Mouse (Mus musculus) T-helper 1 cell (primary cell): Measurements from ENCODE around the gene Rpl37a.

ENCODE experiments used
- in situ Hi-C: fragments of 300-600 bp; cut with MboI, MseI; formaldehyde crosslinking; loops from one replicate; pipeline ENCODE4 v1.15.1; 2025; ENCODE audit warnings: high pct_unique_total_duplicates

Rpl37a gene

DNA sequence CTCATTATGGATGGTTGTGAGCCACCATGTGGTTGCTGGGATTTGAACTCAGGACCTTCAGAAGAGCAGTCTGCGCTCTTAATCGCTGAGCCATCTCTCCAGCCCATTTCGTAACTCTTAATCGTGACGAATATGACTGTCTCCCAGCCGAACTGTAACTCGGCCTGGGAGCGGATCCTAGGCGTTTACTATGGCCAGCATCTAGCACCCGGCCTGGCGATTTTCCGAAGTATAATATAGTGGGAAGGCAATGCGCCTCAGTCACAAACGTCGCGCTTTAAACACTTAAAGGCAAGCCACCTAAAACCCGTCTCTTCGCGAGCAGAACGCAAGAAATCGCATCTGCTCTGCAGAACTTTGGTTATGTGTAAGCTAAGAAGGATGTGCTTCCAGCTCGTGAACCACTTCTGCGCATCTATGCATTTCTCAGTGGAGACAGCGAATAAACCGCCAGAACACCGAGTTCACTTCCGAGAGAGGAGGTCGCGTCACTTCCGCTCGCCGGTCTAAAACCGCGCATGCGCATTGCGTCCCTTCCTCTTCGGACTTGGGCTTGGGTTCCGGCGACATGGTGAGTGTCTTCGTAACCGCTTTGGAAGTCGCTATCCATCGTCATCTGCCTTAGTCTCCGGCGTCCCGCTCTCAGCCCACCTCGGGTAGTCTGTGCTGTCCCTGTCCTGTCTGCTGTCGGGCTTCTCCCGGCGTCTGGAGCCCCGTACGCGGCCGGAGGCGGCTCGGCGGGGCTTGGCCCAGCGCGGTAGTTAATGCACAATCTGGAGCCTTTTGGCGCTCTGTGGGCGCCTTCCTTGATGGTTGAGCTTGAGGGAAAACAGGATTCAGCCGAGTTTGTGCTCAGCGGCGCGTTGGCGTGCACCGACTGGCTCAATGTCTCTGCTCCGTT lies at the start of gene Rpl37a:
Gene Rpl37a (plus strand): TSS at position 538 of the 901 bp plus-strand sequence.
- in situ Hi-C loops: loop anchor here (5.0 to 10.0 kb wide), 2 partner anchors 406 to 1226 kb away; partner anchors contain the start of gene Xrcc5

DNA sequence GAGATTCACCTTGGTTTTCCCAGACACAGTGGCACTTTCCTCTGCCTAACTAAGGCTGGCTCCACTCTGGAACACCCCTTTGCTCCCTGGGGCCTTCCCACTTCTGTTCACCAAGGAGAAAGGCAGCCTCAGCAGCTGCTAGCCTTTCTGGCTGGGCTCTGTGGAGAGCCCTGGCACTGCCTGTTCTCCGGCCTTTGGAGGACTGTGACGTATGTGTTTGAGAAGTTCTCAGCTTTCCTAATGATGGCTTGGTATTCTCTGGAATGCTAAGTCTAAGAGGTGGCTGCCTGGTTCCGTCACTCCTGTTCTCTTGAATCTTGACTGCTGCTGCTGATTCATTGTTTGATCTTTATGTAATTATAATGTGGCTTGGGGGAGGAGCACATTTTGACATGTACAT lies 38.0 kb upstream of the Rpl37a start:
- in situ Hi-C loops: no loop called here

- in situ Hi-C loops: no loop called here
Observed at GRCm38 (mm10) chr1:72696256-72696655, 14.8 kb upstream of the Rpl37a start.

DNA sequence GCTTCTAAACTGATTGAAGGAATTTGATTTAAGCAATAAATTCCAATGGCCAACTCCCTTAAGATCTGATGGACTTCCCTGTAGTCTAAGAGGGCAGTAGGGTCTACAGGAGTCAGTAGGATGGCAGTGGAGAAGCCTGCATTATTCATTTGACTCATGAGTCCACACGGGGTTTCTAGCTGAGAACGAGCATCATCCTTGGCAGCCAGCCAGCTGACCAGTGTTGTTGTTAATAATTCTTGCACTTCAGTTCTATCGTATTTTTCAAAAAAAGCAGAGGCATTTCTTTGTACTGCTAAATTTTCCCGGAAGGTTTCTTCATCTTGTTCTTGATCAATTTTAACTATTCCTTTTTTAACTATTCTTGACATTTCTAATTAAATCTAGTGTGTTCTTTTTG lies 12.4 kb upstream of the Rpl37a start:
- in situ Hi-C loops: no loop called here

GRCm38 (mm10) chr1:72700479-72700878 lies 10.6 kb upstream of the Rpl37a start, which contains the start of gene Ankar:
Gene Ankar, minus strand, starts transcription at chr1:72700579.
- in situ Hi-C loops: no loop called here

DNA sequence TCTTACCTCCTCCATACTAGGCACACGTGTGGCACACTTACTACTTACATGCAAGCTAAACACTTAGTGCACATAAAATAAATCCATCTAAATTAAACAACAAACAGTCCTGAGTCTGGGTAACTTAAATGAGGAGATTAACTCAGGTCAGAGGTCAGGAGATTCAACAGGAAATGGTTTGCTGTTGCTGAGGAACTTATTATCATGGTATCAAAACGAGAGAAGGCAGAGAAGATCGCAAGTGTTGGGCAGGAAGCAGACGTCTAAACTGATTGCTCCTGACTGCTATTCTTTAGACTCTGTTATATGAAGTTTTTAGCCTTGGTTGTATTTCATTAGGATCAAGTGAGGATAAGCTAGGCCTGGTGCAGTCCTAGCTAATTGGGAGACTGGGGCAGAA lies 3.6 kb upstream of the Rpl37a start:
- in situ Hi-C loops: no loop called here

DNA sequence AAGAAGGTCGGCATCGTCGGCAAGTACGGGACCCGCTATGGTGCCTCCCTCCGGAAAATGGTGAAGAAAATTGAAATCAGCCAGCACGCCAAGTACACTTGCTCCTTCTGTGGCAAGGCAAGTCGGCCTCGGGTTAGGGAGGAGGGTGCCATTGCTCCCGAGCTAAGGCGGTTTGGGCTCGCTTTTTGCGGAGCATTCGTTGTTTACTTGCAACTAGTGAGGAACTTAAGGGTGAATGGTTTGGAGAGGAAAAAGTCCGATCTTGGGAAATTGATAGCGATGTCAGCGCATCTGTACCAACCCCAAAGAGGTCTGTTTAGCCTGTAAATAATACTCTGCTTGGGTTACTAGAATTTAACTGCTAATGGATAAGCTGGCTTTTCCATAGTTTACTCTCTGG lies 594 bp downstream of the Rpl37a start:
- in situ Hi-C loops: loop anchor here (5.0 to 10.0 kb wide), 2 partner anchors 407 to 1226 kb away; partner anchors contain the start of gene Xrcc5

GRCm38 (mm10) chr1:72714547-72714946 lies 3.5 kb downstream of the Rpl37a start:
- in situ Hi-C loops: loop anchor here (5.0 to 10.0 kb wide), 2 partner anchors 410 to 1223 kb away; partner anchors contain the start of gene Xrcc5

GRCm38 (mm10) chr1:72715065-72715464 lies 4.0 kb downstream of the Rpl37a start:
- in situ Hi-C loops: loop anchor here (10.0 kb wide), 1 partner anchor 410 kb away; the partner anchor contains the start of gene Xrcc5

DNA sequence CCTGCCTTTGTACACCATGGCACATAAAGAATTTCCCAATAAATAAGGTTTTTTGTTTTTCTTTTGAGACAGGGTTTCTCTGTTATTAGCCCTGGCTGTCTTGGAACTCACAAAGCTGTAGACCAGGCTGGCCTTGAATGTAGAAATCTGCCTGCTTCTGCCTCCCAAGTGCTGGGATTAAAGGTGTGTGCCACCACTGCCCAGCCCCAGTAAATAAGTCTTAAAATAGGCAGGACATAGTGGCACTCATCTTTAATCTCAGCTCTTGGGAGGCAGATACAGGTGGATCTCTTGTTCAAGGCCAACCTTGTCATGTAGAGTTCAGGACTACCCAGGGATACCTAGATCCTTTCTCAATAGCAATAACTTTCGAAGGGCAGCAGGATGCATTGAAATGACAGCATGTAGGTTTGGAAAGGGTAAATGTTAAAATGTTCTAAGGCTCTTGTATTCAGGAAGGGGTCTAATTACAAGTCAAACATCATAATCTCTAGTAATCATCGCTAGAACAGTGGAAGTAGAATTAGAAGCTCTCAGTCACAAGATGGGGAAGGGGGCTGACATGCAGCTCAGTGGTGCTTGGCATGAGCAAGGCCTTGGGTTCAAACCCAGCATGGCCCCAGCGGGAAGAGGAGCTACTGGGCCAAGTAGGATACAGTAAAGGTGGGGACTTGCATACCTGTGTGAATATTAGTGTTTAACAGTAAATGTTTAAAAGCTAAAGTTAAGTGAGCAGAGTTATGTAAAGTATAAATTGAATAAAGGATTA lies 4.7 kb downstream of the Rpl37a start:
- in situ Hi-C loops: loop anchor here (10.0 kb wide), 1 partner anchor 411 kb away; the partner anchor contains the start of gene Xrcc5

DNA sequence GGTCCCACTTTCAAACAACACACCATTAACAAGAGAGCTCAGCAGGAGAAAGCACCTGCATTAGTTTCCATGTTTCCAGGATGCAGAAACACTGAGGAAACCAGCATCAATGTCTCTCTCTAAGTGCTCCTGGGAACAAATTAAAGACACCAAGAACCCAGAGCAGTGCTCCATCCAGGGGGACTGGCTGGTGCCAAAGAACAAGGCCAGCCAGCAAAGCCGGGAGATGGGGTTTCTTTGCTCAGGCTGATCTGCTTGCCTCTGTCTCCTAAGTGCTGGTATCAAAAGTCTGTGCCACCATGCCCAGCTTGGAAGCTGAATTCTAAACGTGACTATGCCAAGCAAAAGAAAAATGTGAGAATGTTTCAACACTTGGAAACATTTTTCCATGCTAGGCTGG lies 5.3 kb downstream of the Rpl37a start:
- in situ Hi-C loops: loop anchor here (10.0 kb wide), 1 partner anchor 412 kb away; the partner anchor contains the start of gene Xrcc5

- in situ Hi-C loops: loop anchor here (10.0 kb wide), 1 partner anchor 412 kb away; the partner anchor contains the start of gene Xrcc5
Observed at GRCm38 (mm10) chr1:72716926-72717325, 5.8 kb downstream of the Rpl37a start.

DNA sequence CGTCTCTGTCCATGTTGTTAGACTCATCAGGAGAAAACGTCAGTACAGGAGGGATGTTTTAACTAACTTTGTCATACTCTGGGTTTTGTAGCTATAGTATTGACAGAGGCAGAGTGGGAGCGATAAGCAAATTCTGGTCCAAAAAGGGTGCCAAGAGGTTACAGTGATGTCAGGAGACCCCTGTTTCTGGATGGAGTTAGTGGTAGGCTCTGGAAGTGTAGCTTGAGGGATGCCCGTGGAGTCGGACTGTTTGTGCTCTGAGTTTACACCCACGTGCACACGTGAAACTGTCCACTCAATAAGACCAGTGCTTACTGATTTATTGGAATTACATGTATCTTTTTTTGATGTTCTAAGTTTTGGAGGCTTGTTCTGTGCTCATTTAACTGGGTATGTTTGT lies 6.5 kb downstream of the Rpl37a start:
- in situ Hi-C loops: loop anchor here (10.0 kb wide), 1 partner anchor 413 kb away; the partner anchor contains the start of gene Xrcc5

- in situ Hi-C loops: loop anchor here (10.0 kb wide), 1 partner anchor 414 kb away; the partner anchor contains the start of gene Xrcc5
Observed at GRCm38 (mm10) chr1:72718846-72719245, 7.8 kb downstream of the Rpl37a start.

DNA sequence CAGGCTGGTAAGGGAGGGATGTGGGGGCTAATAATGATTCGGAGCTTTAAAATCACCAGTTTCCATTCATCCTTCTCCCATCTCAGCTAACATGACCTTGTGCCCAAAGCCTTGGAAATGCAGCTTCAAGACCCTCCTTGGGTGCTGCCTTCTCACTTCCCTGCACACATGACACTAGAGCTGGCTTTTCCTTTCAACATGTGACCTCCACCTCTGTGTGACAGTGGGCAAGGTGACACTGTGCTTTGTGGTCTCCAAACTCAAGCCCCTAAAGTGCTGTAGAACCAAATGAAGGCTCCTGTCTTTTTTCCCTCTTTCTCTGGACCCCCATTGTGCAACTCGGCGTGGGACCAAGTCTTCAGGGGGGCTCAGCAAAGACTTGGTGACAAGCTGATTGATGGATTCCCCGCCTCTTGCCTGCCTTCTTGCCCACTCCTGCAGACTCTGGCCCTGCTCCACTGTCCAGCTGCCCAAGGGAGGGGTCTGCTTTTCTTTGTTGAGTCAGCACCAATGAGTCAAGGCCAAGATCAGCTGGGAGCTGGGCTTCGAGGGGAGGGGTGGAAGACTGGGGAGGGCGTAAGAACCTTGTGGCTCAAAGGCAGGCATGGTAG lies 9.1 kb downstream of the Rpl37a start:
- in situ Hi-C loops: no loop called here

DNA sequence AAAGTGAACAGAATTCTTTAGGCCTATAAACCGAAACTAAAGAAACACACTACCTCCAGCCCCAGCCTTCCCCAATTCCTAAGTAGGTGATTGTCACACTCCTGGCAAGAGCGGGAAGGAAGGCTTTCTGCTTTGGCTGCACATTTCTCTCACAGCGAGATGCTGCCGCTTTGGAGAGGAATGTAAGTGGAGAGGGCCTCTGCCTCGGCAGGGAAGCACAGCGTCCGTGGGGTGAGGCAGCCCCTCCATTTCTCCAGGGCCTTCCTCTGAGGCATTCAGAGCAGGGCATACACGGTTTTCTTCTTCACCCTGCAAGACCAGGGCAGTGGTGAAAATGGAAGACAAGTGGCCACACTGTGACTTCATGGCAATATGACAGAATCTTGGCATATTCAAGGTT lies 11.6 kb downstream of the Rpl37a start:
- in situ Hi-C loops: no loop called here

DNA sequence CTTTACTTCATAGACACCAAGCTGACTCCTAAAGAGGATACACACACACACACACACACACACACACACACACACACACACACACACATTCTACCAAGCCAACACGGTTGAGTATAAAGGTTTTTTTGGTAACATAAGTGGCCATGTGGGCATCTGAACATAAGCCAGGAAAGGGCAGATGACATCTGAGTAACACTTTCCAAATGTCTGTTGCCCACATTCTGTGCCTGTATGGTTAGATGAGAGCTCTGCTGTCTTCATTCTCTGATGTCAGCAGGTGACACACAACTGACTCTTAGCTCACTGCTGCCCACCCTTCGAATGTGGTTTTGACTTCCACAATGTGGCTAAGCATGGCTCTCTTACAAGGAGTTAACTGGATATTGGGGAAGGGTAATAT lies 13.3 kb downstream of the Rpl37a start:
- in situ Hi-C loops: no loop called here

- in situ Hi-C loops: no loop called here
Observed at GRCm38 (mm10) chr1:72725941-72726340, 14.9 kb downstream of the Rpl37a start.

- in situ Hi-C loops: no loop called here
Observed at GRCm38 (mm10) chr1:72728781-72729180, 17.7 kb downstream of the Rpl37a start.

DNA sequence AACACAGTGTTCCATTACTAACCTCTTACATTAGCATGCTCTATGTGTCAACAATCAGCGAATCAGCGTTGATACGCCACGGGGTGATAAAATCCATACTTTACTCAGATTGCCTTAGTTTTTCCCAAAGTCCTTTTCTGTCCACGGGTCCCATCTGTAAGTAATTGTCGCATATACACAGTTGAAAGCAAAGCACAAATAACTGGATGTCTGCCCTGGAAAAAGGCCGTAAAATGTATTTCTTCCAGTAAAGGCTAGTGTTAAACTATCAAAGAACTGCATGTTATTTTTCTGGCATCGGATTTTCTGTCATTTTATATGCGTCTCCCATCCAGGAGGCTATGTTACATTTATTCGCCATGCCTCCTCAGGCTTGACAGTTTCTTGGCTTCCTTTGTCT lies 19.0 kb downstream of the Rpl37a start:
- in situ Hi-C loops: loop anchor here (10.0 kb wide), 2 partner anchors 115 to 1085 kb away; no protein-coding TSS in a partner anchor

- in situ Hi-C loops: loop anchor here (10.0 kb wide), 2 partner anchors 112 to 1082 kb away; no protein-coding TSS in a partner anchor
Observed at GRCm38 (mm10) chr1:72733191-72733691, 22.2 kb downstream of the Rpl37a start.
